Mouse (Mus musculus): ENCODE measurements around the gene Rasa1. TPM values are rescaled to one million over a fixed set of nuclear protein-coding genes. Genes with fewer than 3 reads are reported as not detected.

Gene Rasa1
- 12.1 and 13.5 TPM in 2 replicates for polyA plus RNA-seq (2012; rRNA removed; ENCODE audit: low replicate concordance)

DNA sequence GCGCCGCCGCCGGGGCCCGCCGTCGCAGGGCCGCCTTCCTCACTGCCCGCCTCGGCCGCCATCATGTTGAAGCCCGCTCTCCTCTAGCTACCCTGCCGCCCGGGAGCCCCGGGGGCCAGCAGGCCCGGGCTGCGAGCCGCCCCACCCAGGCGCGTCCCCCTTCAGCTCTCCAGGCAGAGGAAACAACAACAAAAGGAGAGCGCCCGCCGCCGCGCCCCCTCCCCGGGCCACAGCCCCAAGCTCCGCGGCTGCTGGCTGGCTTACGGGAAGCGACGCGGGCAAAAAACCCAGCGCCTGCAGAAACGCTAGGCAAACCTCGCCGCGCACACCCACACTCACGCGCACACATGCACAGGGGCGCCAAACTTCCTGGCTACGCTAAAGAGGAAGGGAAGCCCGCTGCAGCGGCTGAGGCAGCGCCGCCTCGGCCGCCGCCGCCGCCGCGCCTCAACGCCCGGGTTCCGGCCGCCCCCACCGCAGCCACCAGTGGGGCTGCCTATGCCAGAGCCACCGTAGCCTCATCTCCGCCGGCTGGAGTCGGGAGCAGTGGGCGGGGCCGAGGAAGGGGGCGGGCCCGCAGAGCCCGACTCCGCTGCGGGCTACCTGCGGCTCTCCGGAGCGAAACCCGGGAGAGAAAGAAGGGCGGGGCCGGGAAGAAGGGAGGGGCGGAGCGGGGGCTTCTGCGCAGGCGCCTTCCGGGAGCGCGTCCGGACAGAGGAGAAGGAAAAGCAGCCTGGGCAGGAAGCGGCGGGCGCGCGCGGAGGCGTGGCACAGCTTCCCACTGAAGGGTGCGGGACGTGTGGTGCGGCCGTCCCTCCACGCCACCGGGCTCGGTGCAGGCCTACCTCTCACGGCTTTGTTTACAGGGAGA lies at the start of gene Rasa1:
Gene Rasa1 (minus strand): TSS at position 288 of the 871 bp plus-strand sequence.

DNA sequence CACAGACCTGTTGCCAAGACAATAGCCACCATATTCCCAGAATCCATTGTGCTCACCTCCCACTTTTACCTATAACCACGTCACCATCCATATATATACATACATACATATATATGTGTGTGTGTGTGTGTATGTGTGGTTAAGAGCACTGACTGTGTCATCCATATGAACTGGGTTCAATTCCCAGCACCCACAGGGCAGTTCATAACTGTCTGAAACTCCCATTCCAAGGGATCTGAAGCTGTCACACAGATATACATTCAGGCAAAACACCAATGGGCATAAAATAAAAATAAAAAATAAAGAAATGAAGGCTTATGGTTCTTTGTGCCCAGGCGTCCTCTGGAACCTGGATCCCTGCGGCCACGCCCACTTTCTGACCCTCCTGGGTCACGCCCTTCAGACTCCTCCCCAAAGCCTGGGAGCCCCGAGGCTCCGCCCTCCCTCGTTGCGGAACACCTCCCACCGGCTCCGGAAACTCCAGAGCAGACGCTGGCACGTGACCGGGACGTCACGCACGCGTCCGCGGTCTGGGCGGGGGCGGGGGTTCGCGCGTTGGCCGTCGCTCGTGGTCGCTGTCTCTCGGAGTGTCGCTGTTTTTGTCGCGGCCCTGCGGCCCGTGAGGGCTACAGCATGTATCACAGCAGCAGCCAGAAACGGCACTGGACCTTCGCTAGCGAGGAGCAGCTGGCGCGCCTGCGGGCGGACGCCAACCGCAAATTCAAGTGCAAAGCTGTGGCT lies 99.9 kb downstream of the Rasa1 start, which contains the start of gene Ccnh:
Gene Ccnh (plus strand): TSS at position 506 of the 741 bp plus-strand sequence.

Other genes with a start within 250 kb of the Rasa1 start
- 18.8 and 19.7 TPM in 2 replicates for gene Ccnh, start 99.7 kb downstream of the Rasa1 start, polyA plus RNA-seq (2012; rRNA removed; ENCODE audit: low replicate concordance)